Mouse (Mus musculus) inflammation-experienced regulatory T-cells, adult 16 weeks (primary cell): ENCODE measurements around the gene Olfr1167. TPM values are rescaled to one million over a fixed set of nuclear protein-coding genes. Genes with fewer than 3 reads are reported as not detected.

Experiments used
- polyA plus RNA-seq: library from polyadenylated mRNA; unstranded; fragments of 100-300 nt; shearing (Covaris generic); gene quantifications from one replicate; pipeline ENCODE4 v1.2.1, GENCODE M21; 2017

Olfr1167 gene
- polyA plus RNA-seq = not detected

GRCm38 (mm10) chr2:88155093-88155492, at the start of gene Olfr1167:
Olfr1167 (minus strand) TSS chr2:88155193.

DNA sequence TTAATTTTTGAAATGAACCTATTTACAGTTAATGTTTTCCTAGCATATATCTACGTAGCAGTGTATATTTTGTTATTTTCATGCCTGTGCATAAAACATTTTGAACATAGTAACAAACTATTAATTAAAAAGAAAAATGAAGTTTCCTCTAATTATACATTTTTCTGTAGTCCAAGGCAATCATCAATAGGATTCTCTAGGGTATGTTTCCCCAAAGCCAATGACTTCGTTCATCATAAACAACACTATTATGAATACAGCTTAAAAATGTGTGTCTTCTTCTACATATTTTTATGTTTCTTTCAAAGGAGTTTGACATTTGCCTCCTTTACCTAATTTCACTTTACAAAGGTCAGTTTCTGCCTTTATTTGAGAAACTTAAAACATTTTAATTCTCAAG, 26.6 kb upstream of the Olfr1167 start, which contains the start of gene Olfr1168:
Gene Olfr1168, plus strand, starts transcription at position 301 of the 400 bp plus-strand sequence.

DNA sequence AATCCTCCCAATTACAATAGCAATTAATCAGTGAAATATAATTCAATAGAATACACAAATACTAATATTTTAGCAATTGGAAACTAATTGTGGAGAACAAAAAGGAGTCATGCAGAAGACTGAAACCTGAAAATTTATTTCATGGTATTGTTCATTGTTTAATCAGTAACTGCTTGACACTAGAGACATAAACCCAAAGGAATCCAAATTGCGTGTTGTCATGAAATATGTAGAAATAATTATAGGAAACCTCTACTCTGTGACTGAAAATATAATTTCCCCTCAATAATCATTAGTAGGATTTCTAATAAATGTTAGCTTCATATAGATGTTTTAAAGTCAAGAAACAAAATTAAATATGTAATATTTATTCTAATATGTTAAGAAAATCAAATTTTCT, 26.8 kb downstream of the Olfr1167 start, which contains the start of gene Olfr1166:
Gene Olfr1166, minus strand, starts transcription at position 101 of the 400 bp plus-strand sequence.

Other genes with a start within 250 kb of the Olfr1167 start
- not detected for gene Olfr1155, start 210.1 kb downstream of the Olfr1167 start, polyA plus RNA-seq
- gene Olfr1156, start 202.1 kb downstream of the Olfr1167 start, polyA plus RNA-seq = 0.09 TPM
- 0.06 TPM for gene Olfr1157, start 186.9 kb downstream of the Olfr1167 start, polyA plus RNA-seq
- gene Olfr74, start 180.5 kb downstream of the Olfr1167 start, polyA plus RNA-seq = not detected
- not detected for gene Olfr1158, start 165.1 kb downstream of the Olfr1167 start, polyA plus RNA-seq
- not detected for gene Olfr1160, start 146.9 kb downstream of the Olfr1167 start, polyA plus RNA-seq
- not detected for gene Olfr1161, start 132.4 kb downstream of the Olfr1167 start, polyA plus RNA-seq
- gene Olfr73, start 117.5 kb downstream of the Olfr1167 start, polyA plus RNA-seq = not detected
- not detected for gene Olfr1162, start 104.1 kb downstream of the Olfr1167 start, polyA plus RNA-seq
- not detected for gene Olfr1163, start 83.4 kb downstream of the Olfr1167 start, polyA plus RNA-seq
- not detected for gene Olfr1164, start 61.2 kb downstream of the Olfr1167 start, polyA plus RNA-seq
- not detected for gene Olfr1166, start 26.9 kb downstream of the Olfr1167 start, polyA plus RNA-seq
- gene Olfr1168, start 26.7 kb upstream of the Olfr1167 start, polyA plus RNA-seq = not detected
- not detected for gene Olfr1170, start 73.1 kb upstream of the Olfr1167 start, polyA plus RNA-seq
- gene Olfr1173, start 124.7 kb upstream of the Olfr1167 start, polyA plus RNA-seq = not detected
- not detected for gene Olfr1174-ps, start 159.9 kb upstream of the Olfr1167 start, polyA plus RNA-seq
- gene Olfr1175-ps, start 172.0 kb upstream of the Olfr1167 start, polyA plus RNA-seq = not detected
- not detected for gene Olfr1176, start 181.5 kb upstream of the Olfr1167 start, polyA plus RNA-seq
- not detected for gene Olfr1177-ps, start 191.3 kb upstream of the Olfr1167 start, polyA plus RNA-seq
- not detected for gene Olfr1178, start 231.9 kb upstream of the Olfr1167 start, polyA plus RNA-seq